Mouse (Mus musculus) hindbrain, embryonic 11.5 days (tissue): ENCODE data around the gene Gsg1l. TPM values are rescaled to one million over a fixed set of nuclear protein-coding genes. Genes with fewer than 3 reads are reported as not detected.

Experiments
- polyA plus RNA-seq: library from polyadenylated mRNA; unstranded; fragments of >200 nt; fragmentation: Nextera tagmentation; extraction: Ambion mirVana; gene quantifications from 2 replicates; pipeline ENCODE4 v1.2.1, GENCODE M21; 2014

The Gsg1l gene
- polyA plus RNA-seq, 1 experiment from 2014 or later = 2.7 TPM

Other genes starting within 250 kb of the Gsg1l start
- gene Xpo6, start 118.1 kb upstream of the Gsg1l start, polyA plus RNA-seq = 57.8 and 69.4 TPM in 2 replicates
- gene Sbk1, start 190.2 kb upstream of the Gsg1l start, polyA plus RNA-seq = 137 and 161 TPM in 2 replicates